Mouse (Mus musculus) brain, embryonic 18.5 days (tissue): ENCODE measurements around the gene Ubxn6.
A peak's percentile ranks its signal among the peaks of the same experiment; 100 is the strongest.

Experiments
- DNase-seq: peaks from one replicate; pipeline ENCODE4 v3.0.0-alpha.2; 2012; ENCODE audit warnings: low read depth, low spot score

The Ubxn6 gene

DNA sequence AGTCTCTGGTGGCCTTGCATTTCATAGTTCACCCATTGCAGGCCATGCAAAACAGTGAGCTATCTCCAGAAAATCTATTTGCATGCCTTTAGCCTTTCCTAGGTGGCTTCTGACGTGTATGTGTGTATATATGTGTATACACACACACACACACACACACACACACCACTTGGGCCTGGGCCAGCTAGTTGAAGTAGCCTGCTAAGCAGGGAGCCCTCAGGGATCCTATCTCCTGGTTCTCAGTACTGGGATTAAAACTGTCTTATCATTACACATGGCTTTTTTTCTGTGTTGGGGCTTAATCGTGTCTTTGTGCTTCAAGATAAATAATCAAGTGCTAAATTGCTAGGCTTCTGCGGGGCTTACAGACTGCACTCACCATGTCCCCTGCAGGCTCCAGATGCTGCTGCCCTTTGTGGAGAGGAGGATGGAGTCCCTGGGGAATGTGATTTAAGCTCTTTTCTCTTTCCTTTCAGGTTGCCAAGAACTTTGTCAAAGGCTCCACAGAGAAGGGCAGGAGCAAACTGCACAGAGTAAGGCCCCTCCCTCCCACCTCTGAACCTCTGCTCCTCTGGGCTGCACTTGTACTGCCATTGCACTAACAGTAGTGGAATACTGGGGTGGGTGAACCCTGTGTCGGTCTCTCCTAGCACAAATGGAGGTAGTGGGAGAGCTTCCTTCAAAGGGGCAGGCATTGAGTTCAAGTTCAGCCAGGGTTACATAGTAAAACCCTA lies 18.7 kb downstream of the Ubxn6 start:
- DNase-seq = no peak

DNA sequence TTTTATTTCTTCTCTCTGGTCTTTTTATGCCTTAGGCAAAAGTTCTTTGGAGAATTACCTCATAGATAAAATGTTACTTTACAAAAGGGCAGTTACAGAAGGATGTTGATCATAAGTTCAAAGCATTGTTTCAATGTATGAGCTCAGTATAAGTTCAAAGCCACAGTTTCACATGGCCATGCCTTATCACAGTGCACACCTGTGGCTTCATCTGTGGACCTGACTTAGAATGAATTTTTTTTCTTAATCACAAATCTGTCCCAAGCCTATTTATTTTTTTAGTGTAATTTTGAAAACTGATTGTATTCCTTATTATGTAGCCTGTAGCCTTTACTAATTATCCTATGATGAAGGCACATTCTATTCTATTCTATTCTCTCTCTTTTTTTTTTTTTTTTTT lies 19.9 kb downstream of the Ubxn6 start:
- DNase-seq = no peak

DNA sequence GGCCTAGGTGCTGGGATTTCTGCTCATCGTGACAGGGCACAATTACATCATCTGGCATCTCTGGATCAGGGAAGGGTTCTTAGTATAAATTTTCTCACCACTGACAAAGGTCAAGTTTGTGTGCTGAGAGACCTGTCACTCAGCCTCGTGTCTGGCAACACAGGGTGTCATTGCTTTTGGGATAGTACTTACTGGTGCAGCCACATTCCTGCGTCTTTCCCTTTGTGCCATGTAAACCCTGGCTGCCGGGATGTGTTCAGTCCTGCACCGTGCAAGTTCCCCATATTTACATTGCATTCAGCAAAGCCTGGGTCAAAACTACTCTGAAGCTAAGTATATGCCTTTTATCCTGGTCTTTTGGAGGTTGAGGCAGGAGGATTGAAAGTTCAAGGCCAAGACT lies 23.5 kb downstream of the Ubxn6 start:
- DNase-seq = no peak

DNA sequence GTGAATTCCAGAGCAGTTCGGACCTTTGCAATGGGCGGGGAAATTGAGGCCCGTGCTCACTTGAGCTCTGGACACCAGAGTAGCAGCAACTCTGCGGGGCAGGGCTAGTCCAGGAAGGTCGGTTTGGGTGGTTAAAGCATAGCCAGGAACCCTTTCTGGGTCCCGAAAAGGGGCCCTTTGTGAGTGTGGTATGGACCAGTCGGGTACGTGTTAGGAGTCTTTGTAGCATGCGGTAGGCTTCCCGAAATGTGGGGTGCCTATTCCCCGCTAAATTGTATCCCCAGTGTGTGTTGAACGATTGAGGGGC lies 34.0 kb downstream of the Ubxn6 start:
- DNase-seq = no peak

DNA sequence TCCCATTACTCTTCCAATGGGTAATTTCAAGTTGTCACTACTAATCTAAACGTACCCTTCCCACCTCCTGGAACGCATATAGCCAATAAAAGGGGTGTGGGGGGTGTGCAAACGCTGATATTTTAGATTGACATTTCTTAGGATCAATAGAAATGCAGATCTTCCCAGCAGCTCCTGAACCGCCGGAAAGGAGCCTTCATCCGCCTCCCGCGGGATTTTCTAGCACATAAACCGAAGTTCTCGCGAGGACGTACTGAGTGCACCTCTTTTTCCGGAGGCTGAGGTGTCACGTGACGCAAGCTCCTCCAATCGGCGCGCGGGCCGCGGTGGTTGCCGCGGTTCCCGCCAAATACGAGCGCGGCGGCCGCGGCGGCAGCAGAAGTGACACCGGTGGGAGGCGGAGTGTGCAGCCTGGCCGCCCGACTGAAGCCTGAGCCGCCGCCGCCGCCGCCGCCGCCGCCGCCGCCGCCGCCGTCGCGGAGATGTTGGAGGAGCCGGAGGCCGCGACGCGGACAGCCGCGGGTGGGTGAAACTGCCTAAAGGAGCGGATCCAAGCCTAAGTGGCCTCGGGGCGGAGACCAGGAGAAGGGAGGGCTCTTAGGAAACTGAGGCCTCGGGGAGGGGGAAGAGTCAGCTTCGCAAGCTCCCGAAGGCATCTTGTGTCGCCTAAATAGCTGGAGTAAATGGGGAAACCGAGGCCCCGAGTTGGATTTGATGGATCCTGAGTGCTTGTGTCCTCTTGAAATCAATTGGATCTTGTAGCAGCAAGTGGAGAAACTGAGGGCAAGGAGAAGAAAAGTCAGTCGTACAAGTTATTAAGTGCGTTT lies 34.6 kb downstream of the Ubxn6 start, which contains the start of gene Chaf1a:
Gene Chaf1a (plus strand): TSS at position 410 of the 827 bp plus-strand sequence.
- peak; percentile 97 for DNase-seq

DNA sequence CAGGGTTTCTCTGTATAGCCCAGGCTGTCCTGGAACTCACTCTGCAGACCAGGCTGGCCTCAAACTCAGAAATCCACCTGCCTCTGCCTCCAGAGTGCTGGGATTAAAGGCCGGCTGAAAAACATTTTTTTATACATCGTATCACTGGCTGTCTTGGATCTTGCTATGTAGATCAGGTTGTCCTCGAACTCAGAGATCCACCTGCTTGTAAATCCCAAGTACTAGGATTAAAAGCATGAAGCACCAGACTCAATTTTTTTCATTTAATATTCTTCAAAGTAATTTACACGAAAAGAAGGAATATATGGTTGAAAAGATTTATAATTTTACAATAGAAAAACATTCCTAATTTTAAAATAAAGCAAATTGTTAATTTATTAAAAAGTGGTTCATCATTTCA lies 35.5 kb downstream of the Ubxn6 start:
- DNase-seq = no peak

DNA sequence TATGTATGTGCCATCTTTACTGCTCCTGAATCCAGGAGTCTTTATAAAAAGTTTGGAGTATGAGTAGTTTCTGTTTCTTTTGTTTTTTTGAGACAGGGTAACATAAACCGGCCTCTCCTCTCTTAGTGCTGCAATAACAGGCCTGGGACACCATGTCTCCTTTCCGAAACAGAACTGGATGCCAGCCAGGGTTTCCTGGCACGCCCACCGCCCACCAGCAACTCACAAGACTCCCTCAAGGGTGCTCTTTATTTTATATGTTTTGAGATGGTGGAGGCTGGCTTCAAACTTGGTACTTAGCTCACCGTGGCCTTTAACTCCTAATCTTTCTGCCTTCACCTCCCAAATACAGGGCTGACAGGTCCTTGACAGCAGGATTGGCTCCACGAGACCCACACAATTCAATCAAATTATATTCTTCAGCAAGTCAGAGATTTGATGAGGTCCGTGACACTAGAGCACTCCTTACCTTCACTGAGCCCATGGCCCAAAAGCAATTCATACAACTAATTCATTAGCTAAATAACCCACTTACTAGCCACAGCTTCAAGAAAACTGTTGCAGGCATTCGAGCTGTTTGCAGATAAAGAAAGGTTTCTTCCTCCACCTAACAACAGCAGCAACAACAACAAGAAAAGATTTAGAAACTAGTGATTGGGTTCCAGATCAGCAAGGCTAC lies 36.1 kb downstream of the Ubxn6 start:
- no peak for DNase-seq

DNA sequence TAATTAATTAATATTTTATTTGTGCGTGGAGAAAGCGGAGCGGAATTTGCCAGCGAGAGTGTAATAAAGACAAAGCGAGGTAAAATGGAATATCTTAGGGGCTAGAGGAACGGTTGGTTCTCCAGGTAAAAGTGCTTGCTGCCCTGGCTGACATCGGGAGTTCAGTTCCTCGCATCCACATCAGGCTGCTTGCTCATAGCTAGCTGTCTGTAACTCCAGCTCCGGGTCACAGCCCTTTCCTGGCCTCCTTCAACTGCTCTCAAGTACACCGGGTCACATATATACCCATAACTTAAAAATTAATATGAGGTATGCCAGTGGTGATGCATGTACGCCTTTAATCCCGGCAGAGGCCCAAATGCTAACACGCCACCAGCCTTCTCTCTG lies 37.9 kb downstream of the Ubxn6 start:
- no peak for DNase-seq

DNA sequence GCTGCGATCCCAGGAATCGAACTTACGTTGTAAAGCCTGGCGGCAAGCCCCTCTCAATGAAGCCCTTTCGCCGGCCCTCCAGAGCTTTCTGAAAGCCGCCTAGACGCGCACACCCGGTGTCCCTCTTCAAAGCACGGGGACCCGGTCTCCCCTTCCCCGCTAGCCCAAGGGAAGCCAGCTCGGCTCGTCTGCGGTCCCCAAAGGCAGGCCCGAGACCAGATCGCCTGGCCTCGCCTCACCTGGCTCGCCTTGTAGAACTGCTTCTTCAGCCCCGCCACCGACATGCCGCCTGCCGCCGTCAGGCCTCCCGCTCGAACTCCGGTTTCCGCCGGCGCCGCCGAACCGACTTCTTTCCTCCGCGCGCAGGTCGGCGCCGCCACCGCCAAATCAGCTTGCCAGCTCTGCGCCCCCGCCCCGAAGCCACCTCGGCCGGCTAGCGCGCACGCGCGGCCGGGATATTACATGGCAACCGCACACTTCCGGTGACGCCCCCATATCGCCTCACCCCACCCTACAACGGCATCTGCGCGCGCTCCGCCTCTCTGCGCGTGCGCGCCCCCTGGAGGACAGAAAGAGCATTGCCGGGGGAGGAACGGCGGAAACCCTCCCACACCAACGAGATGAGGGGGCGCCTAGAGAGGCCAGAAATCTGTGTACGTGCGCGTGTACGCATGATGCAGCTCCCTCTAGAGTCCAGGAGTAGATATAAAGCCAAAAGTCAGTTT lies 38.5 kb downstream of the Ubxn6 start, which contains the start of gene Sh3gl1:
Gene Sh3gl1 (minus strand): TSS at position 460 of the 725 bp plus-strand sequence.
- peak; percentile 94 for DNase-seq

DNA sequence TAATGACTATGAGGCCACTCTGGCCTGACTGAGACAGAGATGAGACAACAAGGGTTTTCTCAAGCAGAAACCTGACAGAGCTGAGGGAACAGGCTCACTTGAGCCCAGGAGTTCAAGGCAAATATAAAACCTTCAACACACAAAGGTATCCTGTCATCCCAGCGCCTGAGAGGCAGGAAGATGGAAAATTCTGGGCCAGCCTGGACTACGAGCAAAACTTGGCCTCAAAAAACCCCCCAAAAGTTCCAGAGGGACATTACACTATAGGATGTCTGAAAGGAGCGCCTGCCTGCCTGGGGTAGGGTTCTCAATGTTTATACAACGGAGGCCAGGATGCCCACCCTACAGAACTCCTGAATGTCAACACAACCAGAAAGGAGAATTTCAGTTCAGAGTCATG lies 39.6 kb downstream of the Ubxn6 start:
- DNase-seq = no peak

DNA sequence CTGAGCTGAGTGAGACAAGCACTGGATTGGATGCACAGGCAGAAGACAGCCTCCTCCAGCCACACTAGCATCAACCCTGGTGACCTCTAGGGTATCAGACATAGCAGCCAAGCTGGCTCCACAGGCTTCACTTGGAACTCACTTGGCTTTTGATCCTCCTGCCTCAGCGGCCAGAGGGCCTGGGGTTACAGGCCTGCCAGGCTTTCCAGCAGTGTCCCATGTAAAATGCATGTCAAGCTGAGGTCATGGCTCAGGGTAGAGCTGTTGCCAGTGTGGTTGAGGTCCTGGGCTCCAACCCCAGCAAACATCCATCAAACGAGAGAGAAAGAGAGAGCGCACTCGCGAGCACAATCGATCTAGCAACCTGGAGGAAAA lies 40.1 kb downstream of the Ubxn6 start:
- DNase-seq = no peak

DNA sequence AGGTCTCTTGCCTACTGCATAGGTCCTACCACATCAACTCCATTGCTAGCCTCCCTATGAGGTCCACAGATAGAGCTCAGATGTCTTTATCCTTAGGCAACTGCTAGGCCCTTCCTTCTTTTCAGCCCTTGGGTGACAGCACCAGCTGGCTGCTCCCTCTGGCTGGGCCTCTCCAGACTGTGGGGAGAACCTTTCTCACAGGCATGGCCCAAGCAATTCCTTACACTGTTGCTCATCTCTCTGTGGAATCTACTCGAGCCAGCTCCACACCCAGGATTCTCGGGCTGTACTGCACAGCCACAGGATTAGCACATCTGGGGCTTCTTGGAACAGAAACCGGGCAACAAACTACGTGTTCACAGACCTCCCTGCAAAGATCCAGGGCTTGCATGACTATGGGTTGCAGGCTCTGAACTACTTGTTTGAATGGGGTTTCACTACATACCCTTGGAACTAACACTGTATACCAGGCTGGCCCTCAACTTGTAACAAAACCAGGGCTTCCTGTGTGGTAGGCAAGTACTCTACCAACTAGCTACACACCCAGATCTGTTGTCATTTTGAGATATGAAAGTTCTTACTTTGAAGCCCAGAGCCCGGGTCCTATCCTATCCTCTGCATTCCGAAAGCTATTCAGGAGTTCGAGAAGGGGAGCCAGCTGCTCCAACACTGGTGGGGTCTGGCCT lies 40.6 kb downstream of the Ubxn6 start:
- no peak for DNase-seq

DNA sequence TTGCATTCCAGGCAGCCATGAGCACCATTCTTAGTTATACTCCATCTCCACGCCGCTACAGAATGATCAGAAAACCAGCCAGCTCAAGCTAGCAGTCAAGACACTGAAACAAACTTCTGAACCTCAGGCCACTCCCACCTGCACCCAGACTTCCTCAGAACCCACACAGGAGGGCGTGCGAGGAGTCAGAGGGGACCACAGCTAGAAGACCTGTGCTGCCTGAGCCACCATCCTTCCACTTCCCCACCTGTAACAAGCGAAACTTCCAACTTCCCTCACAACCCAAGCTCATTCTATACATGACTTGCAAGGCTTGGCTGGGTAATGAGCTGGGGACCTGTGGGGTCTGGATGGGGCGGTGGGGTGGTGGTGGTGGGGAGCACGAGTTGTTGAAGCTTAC lies 42.0 kb downstream of the Ubxn6 start:
- DNase-seq = no peak

DNA sequence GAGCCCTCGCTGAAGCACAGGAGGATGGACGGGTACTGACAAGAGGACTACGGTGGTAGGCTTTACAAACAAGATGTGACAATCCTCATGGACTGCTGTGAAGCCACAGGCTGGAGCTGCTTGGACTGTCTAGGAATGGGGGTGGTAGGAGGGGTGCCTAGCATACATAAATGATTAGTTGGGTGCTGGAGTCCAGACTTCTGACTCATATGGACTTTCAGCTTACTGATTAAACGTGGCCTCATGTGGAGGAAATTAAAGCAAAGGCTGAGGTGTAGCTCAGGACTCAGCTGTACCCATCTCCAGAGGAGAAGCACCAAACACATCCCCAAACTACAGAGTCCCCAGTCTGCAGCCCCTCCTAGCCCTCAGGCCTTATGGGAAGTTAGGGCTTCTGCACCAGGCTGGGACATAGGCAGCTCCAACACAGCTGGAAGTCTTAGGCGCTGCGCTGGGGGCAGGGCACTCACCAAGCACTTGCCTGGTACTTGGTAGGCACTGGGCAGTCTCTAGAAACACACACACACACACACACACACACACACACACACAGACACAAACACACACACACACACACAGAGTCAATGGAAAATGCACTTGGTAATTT lies 42.6 kb downstream of the Ubxn6 start:
- DNase-seq = no peak

DNA sequence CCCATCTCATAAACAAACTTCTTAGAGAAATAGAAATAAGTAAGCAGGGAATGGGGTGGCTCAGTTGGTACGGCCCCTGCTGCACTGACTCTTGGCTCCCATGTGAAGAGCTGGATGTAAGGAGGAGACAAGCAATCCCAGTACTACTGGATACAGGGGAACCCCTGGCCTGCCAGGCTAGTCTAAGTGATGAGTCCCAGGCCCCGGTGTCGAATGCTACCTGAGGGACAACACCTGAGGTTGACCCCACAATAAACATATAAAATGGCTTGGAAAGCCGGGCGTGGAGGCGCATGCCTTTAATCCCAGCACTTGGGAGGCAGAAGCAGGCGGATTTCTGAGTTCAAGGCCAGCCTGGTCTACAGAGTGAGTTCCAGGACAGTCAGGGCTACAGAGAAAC lies 43.4 kb downstream of the Ubxn6 start:
- DNase-seq = no peak

DNA sequence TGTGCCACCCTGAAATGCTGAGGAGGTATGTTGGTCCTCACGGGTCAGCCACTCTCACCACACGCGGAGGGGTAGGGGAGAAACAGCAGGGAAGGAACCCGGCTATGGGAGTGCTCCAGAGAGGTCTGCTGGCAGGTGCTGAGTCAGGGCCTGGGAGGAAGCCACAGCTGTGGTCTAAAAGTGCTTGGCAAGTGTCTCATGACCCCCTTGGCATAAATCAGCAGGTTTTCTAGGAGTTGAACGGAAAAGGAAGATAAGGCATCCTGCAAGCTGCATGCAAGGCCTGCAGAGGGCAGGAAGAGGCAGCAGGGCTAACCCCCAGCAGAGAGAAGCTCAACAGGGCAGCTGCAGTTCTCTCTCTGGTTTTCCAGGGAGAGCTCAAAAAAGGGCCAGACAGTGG lies 43.9 kb downstream of the Ubxn6 start:
- no peak for DNase-seq

DNA sequence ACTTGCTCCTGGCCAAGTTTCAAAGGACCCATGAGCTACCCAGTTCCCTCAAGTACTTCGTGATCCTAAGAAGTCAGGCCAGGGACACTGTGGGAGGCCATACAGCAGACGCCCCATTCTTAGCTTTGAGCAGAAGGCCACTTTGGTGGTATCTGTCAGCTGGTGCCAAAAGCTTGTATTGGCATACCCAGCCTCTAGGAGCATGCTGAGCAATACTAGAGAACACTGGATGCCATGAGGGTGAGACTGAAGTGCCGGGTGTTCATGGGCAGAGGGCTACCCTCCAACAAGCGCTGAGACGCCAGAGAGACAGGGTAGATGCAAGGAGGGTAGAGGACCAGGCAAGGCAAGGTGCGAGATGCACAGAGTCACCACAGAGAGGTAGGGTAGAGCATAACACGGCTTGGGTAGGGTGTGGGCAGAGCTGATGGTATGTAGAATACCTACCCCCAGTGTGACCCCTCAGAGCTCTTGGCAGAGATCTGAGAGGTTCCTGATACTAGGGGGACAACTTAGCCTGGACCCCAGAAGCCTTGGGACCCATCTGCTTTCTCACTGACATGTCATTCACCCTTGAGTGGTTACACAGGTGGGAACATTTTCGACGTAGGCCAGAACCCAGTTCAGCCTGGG lies 44.5 kb downstream of the Ubxn6 start:
- DNase-seq = no peak

DNA sequence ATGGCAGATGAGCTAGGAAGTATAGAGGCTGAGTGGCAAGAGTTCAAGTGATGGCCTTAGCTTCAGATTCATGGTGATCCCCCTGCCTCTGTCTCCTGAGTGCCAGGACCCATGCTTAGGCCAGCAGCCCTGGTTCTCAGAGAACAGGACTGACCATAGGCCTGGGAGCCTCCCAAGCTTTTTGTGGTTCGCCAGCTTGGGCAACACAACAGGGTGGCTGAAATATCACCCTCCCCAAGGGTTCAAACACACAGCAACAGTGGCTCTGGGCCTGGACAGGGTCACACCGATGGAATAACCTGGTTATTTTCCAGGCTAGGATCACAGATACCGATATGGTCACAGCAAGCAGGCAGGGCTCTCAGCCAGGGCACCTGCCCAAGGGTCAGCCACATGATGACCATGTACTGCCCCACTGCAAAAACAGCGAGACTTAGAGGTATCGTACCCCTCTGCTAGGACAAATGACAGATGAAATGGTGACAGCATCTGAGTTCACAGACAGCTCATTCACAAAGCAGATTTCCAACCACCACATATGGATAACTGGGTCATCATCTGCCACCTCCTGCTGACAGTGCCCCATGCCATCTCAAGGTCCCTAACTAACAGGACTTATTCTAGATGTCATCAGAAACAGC lies 46.9 kb downstream of the Ubxn6 start:
- DNase-seq = no peak

DNA sequence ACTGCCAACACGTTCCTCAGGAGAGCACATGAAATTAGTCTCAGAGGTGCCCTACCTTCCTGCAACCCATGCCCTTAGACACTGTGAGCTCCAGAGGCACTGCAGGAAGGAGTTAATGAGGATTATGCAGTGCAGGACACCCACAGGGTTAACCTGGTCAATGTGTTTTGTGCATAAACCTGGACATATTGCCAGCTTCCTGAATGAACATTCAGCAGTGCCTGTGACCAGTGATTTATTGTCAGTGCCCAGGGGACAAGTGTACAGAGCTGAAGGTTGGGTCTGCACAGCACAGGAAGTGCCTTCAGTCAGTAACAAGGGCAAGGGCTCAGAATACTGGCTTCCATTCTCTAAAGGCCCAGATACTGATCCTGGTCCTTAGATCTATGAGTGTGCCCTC lies 47.9 kb downstream of the Ubxn6 start:
- no peak for DNase-seq

DNA sequence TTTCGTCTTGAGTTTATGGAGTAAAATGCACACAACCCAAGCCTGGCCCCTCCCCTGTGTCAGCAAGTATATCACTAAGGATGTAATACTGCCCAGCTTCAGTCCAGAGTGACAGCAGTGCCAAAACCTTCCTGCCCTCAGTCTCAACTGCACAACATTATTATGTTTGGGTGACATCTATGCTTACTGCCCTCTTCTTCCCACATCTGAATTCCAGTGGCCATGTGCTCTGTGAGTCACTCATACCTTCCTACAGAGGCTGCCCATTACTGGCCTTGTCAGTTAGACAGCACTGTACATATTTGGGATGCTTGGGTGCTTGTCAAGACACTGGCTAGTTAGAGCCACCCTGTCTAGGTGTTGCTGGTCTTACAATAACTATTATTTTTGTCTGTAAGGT lies 48.5 kb downstream of the Ubxn6 start:
- DNase-seq = no peak
